Mouse (Mus musculus) hindbrain, embryonic 13.5 days (tissue): ENCODE measurements around the gene Pamr1. TPM values are rescaled to one million over a fixed set of nuclear protein-coding genes. Genes with fewer than 3 reads are reported as not detected.
A peak's percentile ranks its signal among the peaks of the same experiment; 100 is the strongest.

Experiments used
- ATAC-seq: fragments of 200-750 bp; cut with Nextera tagmentation; 2 replicates; pipeline ENCODE4 v1.8.0; 2017; ENCODE audit warnings: moderate TSS enrichment; ENCODE audit not compliant: low FRiP score
- H3K27ac ChIP-seq: fragments of 300-500 bp; sonication (generic); 2 replicates; pipeline ENCODE4 v1.5.1; 2015; ENCODE audit warnings: inconsistent platforms, mild to moderate bottlenecking, moderate library complexity
- H3K27me3 ChIP-seq: fragments of 300-500 bp; sonication (generic); 2 replicates; pipeline ENCODE4 v1.6.1; 2015; ENCODE audit warnings: mild to moderate bottlenecking, inconsistent platforms
- H3K36me3 ChIP-seq: fragments of 300-500 bp; sonication (generic); 2 replicates; pipeline ENCODE4 v1.6.1; 2015; ENCODE audit warnings: mild to moderate bottlenecking, inconsistent platforms
- H3K4me1 ChIP-seq: fragments of 300-500 bp; sonication (generic); replicated peaks from 2 replicates; pipeline ENCODE4 v1.6.1; 2015; ENCODE audit warnings: inconsistent platforms
- H3K4me2 ChIP-seq: fragments of 300-500 bp; sonication (generic); 2 replicates; pipeline ENCODE4 v1.6.1; 2015; ENCODE audit warnings: inconsistent platforms, mild to moderate bottlenecking, moderate library complexity
- H3K4me3 ChIP-seq: fragments of 300-500 bp; sonication (generic); 2 replicates; pipeline ENCODE4 v1.5.1; 2015; ENCODE audit warnings: mild to moderate bottlenecking, inconsistent platforms
- H3K9ac ChIP-seq: fragments of 300-500 bp; sonication (generic); 2 replicates; pipeline ENCODE4 v1.6.1; 2015; ENCODE audit warnings: mild to moderate bottlenecking, inconsistent platforms
- H3K9me3 ChIP-seq: fragments of 300-500 bp; sonication (generic); 2 replicates; pipeline ENCODE4 v1.6.1; 2016; ENCODE audit warnings: inconsistent platforms
- WGBS: fragments of 180-500 bp; shearing (Covaris S2); methylation state at CpG from one replicate; pipeline ENCODE4 v1.1.7; 2015; 5-methylcytosine and 5-hydroxymethylcytosine counted together
- polyA plus RNA-seq: library from polyadenylated mRNA; unstranded; fragments of >200 nt; fragmentation: Nextera tagmentation; extraction: Ambion mirVana; gene quantifications from 2 replicates; pipeline ENCODE4 v1.2.1, GENCODE M21; 2015

Gene Pamr1
- polyA plus RNA-seq, 1 experiment from 2014 or later = 4.5 TPM

- H3K4me1 ChIP-seq = peaks cover 28% of the 10 kb centered on the region
- no peak overlapping the region for H3K27ac ChIP-seq
- no peak for ATAC-seq
- H3K27me3 ChIP-seq = no peaks in the 10 kb centered on the region
- H3K9me3 ChIP-seq = no peaks in the 10 kb centered on the region
- 69% methylated on average over 6 of the region's 6 CpGs for WGBS
- H3K36me3 ChIP-seq = no peaks in the 10 kb centered on the region
- no peak overlapping the region for H3K9ac ChIP-seq
- no peak overlapping the region for H3K4me2 ChIP-seq
- H3K4me3 ChIP-seq = no peak overlapping the region
Measured at GRCm38 (mm10) chr2:102675275-102675674, 125.5 kb downstream of the Pamr1 start.

- no peak overlapping the region for H3K9ac ChIP-seq
- no peak overlapping the region for H3K4me3 ChIP-seq
- no peak overlapping the region for H3K27ac ChIP-seq
- no peaks in the 10 kb centered on the region for H3K27me3 ChIP-seq
- no peak for ATAC-seq
- no peaks in the 10 kb centered on the region for H3K36me3 ChIP-seq
- H3K4me2 ChIP-seq = no peak overlapping the region
- peaks cover 32% of the 10 kb centered on the region for H3K4me1 ChIP-seq
- WGBS = 97% methylated on average over 9 of the region's 9 CpGs
- no peaks in the 10 kb centered on the region for H3K9me3 ChIP-seq
Measured at GRCm38 (mm10) chr2:102676716-102677312, 127.0 kb downstream of the Pamr1 start.

- H3K9ac ChIP-seq = no peak overlapping the region
- 82% methylated on average over 6 of the region's 6 CpGs for WGBS
- no peaks in the 10 kb centered on the region for H3K9me3 ChIP-seq
- ATAC-seq = no peak
- H3K4me2 ChIP-seq = no peak overlapping the region
- no peak overlapping the region for H3K4me3 ChIP-seq
- no peaks in the 10 kb centered on the region for H3K36me3 ChIP-seq
- peaks cover 32% of the 10 kb centered on the region for H3K4me1 ChIP-seq
- H3K27me3 ChIP-seq = no peaks in the 10 kb centered on the region
- no peak overlapping the region for H3K27ac ChIP-seq
Measured at GRCm38 (mm10) chr2:102677400-102677799, 127.6 kb downstream of the Pamr1 start.

- H3K9me3 ChIP-seq = no peaks in the 10 kb centered on the region
- ATAC-seq = no peak
- 71% methylated on average over 7 of the region's 7 CpGs for WGBS
- H3K9ac ChIP-seq = no peak overlapping the region
- peaks cover 18% of the 10 kb centered on the region for H3K4me1 ChIP-seq
- no peaks in the 10 kb centered on the region for H3K36me3 ChIP-seq
- H3K4me3 ChIP-seq = no peak overlapping the region
- H3K27me3 ChIP-seq = no peaks in the 10 kb centered on the region
- no peak overlapping the region for H3K4me2 ChIP-seq
- no peak overlapping the region for H3K27ac ChIP-seq
Measured at GRCm38 (mm10) chr2:102681351-102681750, 131.5 kb downstream of the Pamr1 start.

DNA sequence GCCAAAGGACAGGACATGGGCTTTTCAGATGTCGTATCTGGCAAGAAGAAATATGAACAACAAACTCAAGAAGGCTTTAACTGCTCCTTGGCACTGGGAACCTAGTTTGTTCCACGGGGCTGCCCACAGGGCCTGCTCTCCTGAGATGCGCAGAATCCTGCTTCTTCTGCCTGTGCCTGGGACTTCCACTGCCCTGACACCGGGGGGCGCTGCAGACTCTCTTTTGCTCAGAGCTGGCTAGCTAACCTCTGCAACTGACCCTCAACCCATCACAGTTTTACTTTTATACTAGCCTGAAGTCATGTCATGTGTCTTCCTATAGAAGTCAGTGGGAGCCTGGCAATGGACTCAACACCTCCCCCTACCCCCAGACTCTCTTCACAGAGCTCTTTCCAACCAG, 132.4 kb downstream of the Pamr1 start:
- Histone ChIP-seq H3K9me3 (no peaks in the 10 kb centered on the region), H3K36me3 (no peaks in the 10 kb centered on the region), H3K9ac (no peak overlapping the region), H3K4me1 (peaks cover 21% of the 10 kb centered on the region), H3K4me2 (no peak overlapping the region), H3K27me3 (no peaks in the 10 kb centered on the region), H3K4me3 (no peak overlapping the region), H3K27ac (no peak overlapping the region)
- 49% methylated on average over 5 of the region's 5 CpGs for whole genome bisulfite sequencing
- ATAC-seq = no peak

DNA sequence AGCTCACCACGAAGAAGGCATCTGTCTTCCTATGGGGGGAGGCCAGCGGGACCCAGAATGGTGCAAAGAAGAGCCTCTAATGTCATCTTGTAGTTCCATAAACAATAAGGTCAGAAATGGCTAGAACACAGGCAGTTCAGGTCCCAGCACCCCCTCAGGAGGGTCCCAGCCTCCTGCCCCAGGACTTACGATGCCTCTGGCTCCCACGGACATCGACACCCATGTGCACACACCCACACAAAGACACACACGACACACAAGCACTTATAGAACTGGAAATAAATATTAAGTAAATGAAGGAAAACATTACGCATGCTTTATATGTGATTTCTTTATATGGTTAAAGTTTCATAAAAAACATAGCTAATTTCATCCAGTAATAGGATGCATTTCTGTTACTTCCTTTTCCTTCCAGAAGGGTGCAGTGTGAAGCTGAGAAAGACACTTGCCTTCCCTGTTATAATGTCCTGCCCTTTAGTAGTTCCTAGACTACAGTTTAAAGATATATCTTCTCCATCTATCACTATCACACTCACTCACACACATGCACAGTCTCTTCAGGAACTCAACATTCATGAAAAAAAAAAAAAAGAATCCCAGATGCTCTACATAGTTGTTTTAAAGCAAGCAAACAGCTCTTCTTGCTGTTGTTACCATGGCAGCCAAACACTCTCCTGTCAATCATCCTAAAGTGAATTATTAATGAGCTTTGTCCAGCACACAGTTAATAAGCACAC, 135.7 kb downstream of the Pamr1 start:
- Histone ChIP-seq H3K36me3 (no peaks in the 10 kb centered on the region), H3K27me3 (no peaks in the 10 kb centered on the region), H3K9ac (peak overlapping the region; percentile 46; the same call in 1 of the 2 replicates), H3K27ac (peak overlapping the region; percentile 72), H3K4me3 (no peak overlapping the region), H3K4me2 (peak overlapping the region; percentile 26), H3K9me3 (no peaks in the 10 kb centered on the region), H3K4me1 (peaks cover 21% of the 10 kb centered on the region)
- ATAC-seq = peak; percentile 81
- 81% methylated on average over 7 of the region's 7 CpGs for WGBS

DNA sequence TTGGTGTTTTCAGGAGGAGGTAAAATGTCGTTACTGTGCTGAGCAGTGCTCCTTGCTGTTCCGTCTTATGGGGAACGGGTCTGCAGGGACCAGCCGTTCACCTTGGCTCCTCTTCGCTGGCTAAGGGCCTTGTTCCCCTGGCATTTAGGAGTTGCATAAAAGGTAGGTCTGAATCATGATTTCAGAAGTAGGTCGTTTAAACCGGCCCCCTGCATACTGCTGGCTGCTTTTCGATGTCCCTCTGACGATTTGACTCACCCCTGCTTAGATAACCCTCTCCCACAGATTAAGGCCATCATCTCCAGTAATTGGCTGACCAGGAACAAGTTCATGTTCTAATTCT, 136.3 kb downstream of the Pamr1 start:
- no peaks in the 10 kb centered on the region for H3K27me3 ChIP-seq
- no peaks in the 10 kb centered on the region for H3K9me3 ChIP-seq
- peak overlapping the region; percentile 46 for H3K9ac ChIP-seq
- no peak; the same call in 1 of the 2 replicates for ATAC-seq
- H3K4me1 ChIP-seq = peaks cover 21% of the 10 kb centered on the region
- H3K4me3 ChIP-seq = no peak overlapping the region
- H3K4me2 ChIP-seq = peak overlapping the region; percentile 26
- 40% methylated on average over 9 of the region's 9 CpGs for WGBS
- peak overlapping the region; percentile 72 for H3K27ac ChIP-seq
- H3K36me3 ChIP-seq = no peaks in the 10 kb centered on the region

Other genes starting within 250 kb of the Pamr1 start
- 44.2 and 47.7 TPM in 2 replicates for gene Trim44, start 142.2 kb upstream of the Pamr1 start, polyA plus RNA-seq
- gene Fjx1, start 97.5 kb upstream of the Pamr1 start, polyA plus RNA-seq = 28.9 and 32.9 TPM in 2 replicates
- gene Slc1a2, start 108.6 kb downstream of the Pamr1 start, polyA plus RNA-seq = 19.9 and 25.2 TPM in 2 replicates